Mouse (Mus musculus): ENCODE results near the gene Apoa2. TPM values are rescaled to one million over a fixed set of nuclear protein-coding genes. Genes with fewer than 3 reads are reported as not detected.

Apoa2 gene
- polyA plus RNA-seq, 1 experiment from 2014 or later: 1.9 TPM

GRCm38 (mm10) chr1:171199532-171199931 lies 25.3 kb upstream of the Apoa2 start:
- Histone ChIP-seq H3K9ac (ENCODE audit: low read length) (no peak overlapping the region), H3K36me3 (ENCODE audit: control insufficient read depth, insufficient read depth, low read length) (no peaks in the 10 kb centered on the region), H3K9me3 (ENCODE audit: control insufficient read depth, low read length) (no peaks in the 10 kb centered on the region), H3K27me3 (ENCODE audit: control insufficient read depth, insufficient read depth, low read length) (peaks cover 17% of the 10 kb centered on the region), H3K4me2 (ENCODE audit: low read depth, low read length, severe bottlenecking) (no peak overlapping the region), H3K4me3 (ENCODE audit: low read depth, low read length) (no peak overlapping the region), H3K27ac (ENCODE audit: low read depth, low read length) (no peak overlapping the region), H3K4me1 (replicated peaks; ENCODE audit: control insufficient read depth, insufficient read depth, low read length) (0 out of 2 replicates have a peak, but pooled peaks cover 4% of the 10 kb centered on the region)
- no peak for ATAC-seq (replicated peaks; ENCODE audit: low FRiP score)
- WGBS: 68% methylated on average over 1 of the region's 1 CpGs
- DNase-seq (ENCODE audit: low spot score): no peak

DNA sequence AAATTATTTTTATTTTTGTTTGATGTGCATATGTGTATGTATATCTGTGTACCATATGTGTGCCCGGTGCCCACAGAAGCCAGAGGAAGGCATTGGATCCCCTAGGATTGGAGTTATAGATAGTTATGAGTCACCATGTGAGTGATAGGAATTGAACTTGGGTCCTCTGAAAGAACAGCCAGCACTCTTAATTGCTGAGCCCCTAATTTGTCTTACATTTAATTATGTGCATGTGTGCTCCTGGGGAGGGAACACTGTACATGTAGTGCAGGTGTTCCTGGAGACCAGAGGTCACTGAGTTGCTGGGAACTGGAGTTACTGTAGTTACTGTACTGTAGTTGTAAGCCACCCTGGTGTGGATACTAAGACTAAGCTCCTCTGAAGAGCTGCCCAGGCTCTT lies 24.1 kb upstream of the Apoa2 start:
- Histone ChIP-seq H3K9me3 (ENCODE audit: control insufficient read depth, low read length) (no peaks in the 10 kb centered on the region), H3K27ac (ENCODE audit: low read depth, low read length) (no peak overlapping the region), H3K4me1 (replicated peaks; ENCODE audit: control insufficient read depth, insufficient read depth, low read length) (0 out of 2 replicates have a peak, but pooled peaks cover 3% of the 10 kb centered on the region), H3K36me3 (ENCODE audit: control insufficient read depth, insufficient read depth, low read length) (no peaks in the 10 kb centered on the region), H3K4me2 (ENCODE audit: low read depth, low read length, severe bottlenecking) (no peak overlapping the region), H3K4me3 (ENCODE audit: low read depth, low read length) (no peak overlapping the region), H3K27me3 (ENCODE audit: control insufficient read depth, insufficient read depth, low read length) (peaks cover 5% of the 10 kb centered on the region; the same call in 1 of the 2 replicates), H3K9ac (ENCODE audit: low read length) (no peak overlapping the region)
- DNase-seq (ENCODE audit: low spot score) (no peak), ATAC-seq (replicated peaks; ENCODE audit: low FRiP score) (no peak)
- 95% methylated on average over 1 of the region's 1 CpGs for WGBS

DNA sequence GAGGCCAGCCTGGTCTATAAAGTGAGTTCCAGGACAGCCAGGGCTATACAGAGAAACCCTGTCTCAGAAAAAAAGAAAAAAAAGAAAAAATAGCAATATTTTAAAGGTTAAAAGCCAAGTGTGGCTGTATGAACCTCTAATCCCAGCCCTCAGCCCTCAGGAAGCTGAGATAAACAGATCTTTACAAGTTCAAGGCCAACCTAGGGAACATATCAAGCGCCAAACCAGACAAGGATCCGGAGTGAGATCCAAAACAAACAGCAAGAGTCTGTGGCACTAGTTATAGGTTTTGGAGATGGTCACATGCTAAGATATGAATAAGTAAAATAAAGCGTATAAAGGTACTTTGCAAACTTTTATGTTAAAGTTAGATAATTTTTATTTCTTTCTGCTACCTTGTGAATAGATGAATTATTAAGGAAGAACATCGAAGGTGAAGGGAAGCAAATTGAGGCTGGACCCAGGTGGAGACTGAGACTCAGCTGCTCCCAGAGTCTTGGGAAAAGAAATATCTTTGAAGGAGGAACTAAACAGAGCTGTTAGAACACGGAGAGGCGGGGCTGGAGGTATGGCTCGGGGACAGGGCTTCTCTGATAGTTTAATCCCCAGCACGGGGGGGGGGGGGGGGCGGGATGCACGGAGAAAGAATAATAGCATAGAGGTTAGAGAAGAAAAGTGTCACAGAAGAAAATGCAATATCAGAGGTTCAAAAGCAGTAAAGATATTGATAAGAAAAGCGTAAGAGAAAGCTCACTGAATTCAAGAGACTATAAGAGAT lies 21.2 kb upstream of the Apoa2 start:
- DNase-seq (ENCODE audit: low spot score): no peak

GRCm38 (mm10) chr1:171204249-171204644 lies 20.6 kb upstream of the Apoa2 start:
- 70% methylated on average over 7 of the region's 7 CpGs for WGBS
- Histone ChIP-seq H3K4me2 (ENCODE audit: low read depth, low read length, severe bottlenecking) (no peak overlapping the region), H3K9ac (ENCODE audit: low read length) (no peak overlapping the region), H3K4me1 (replicated peaks; ENCODE audit: control insufficient read depth, insufficient read depth, low read length) (no peaks in the 10 kb centered on the region), H3K4me3 (ENCODE audit: low read depth, low read length) (no peak overlapping the region), H3K9me3 (ENCODE audit: control insufficient read depth, low read length) (no peaks in the 10 kb centered on the region), H3K27ac (ENCODE audit: low read depth, low read length) (no peak overlapping the region), H3K27me3 (ENCODE audit: control insufficient read depth, insufficient read depth, low read length) (no peaks in the 10 kb centered on the region), H3K36me3 (ENCODE audit: control insufficient read depth, insufficient read depth, low read length) (no peaks in the 10 kb centered on the region)
- DNase-seq (ENCODE audit: low spot score) (no peak), ATAC-seq (replicated peaks; ENCODE audit: low FRiP score) (no peak)

More for the DNA sequence above, 21.2 kb upstream of the Apoa2 start:
- no peak overlapping the region for H3K9ac ChIP-seq (ENCODE audit: low read length)
- no peaks in the 10 kb centered on the region for H3K27me3 ChIP-seq (ENCODE audit: control insufficient read depth, insufficient read depth, low read length)
- H3K9me3 ChIP-seq (ENCODE audit: control insufficient read depth, low read length): no peaks in the 10 kb centered on the region
- no peaks in the 10 kb centered on the region for H3K36me3 ChIP-seq (ENCODE audit: control insufficient read depth, insufficient read depth, low read length)
- WGBS: 60% methylated on average over 9 of the region's 11 CpGs
- no peak overlapping the region for H3K27ac ChIP-seq (ENCODE audit: low read depth, low read length)
- ATAC-seq (replicated peaks; ENCODE audit: low FRiP score): no peak
- H3K4me2 ChIP-seq (ENCODE audit: low read depth, low read length, severe bottlenecking): no peak overlapping the region
- no peaks in the 10 kb centered on the region for H3K4me1 ChIP-seq (replicated peaks; ENCODE audit: control insufficient read depth, insufficient read depth, low read length)
- no peak overlapping the region for H3K4me3 ChIP-seq (ENCODE audit: low read depth, low read length)

- H3K4me3 ChIP-seq (ENCODE audit: low read depth, low read length): no peak overlapping the region
- H3K4me2 ChIP-seq (ENCODE audit: low read depth, low read length, severe bottlenecking): no peak overlapping the region
- WGBS: 70% methylated on average over 6 of the region's 6 CpGs
- no peak overlapping the region for H3K27ac ChIP-seq (ENCODE audit: low read depth, low read length)
- no peaks in the 10 kb centered on the region for H3K36me3 ChIP-seq (ENCODE audit: control insufficient read depth, insufficient read depth, low read length)
- H3K9ac ChIP-seq (ENCODE audit: low read length): no peak overlapping the region
- H3K4me1 ChIP-seq (replicated peaks; ENCODE audit: control insufficient read depth, insufficient read depth, low read length): no peaks in the 10 kb centered on the region
- H3K27me3 ChIP-seq (ENCODE audit: control insufficient read depth, insufficient read depth, low read length): no peaks in the 10 kb centered on the region
- no peaks in the 10 kb centered on the region for H3K9me3 ChIP-seq (ENCODE audit: control insufficient read depth, low read length)
- ATAC-seq (replicated peaks; ENCODE audit: low FRiP score) (no peak), DNase-seq (ENCODE audit: low spot score) (no peak)
Measured at GRCm38 (mm10) chr1:171205704-171206493, 19.0 kb upstream of the Apoa2 start.

GRCm38 (mm10) chr1:171209409-171209808 lies 15.4 kb upstream of the Apoa2 start:
- Histone ChIP-seq H3K4me1 (replicated peaks; ENCODE audit: control insufficient read depth, insufficient read depth, low read length) (no peaks in the 10 kb centered on the region), H3K4me3 (ENCODE audit: low read depth, low read length) (no peak overlapping the region), H3K4me2 (ENCODE audit: low read depth, low read length, severe bottlenecking) (no peak overlapping the region), H3K9ac (ENCODE audit: low read length) (no peak overlapping the region), H3K27ac (ENCODE audit: low read depth, low read length) (no peak overlapping the region), H3K9me3 (ENCODE audit: control insufficient read depth, low read length) (no peaks in the 10 kb centered on the region), H3K27me3 (ENCODE audit: control insufficient read depth, insufficient read depth, low read length) (no peaks in the 10 kb centered on the region), H3K36me3 (ENCODE audit: control insufficient read depth, insufficient read depth, low read length) (no peaks in the 10 kb centered on the region)
- no peak for ATAC-seq (replicated peaks; ENCODE audit: low FRiP score)
- no peak for DNase-seq (ENCODE audit: low spot score)
- 19% methylated on average over 4 of the region's 4 CpGs for WGBS

GRCm38 (mm10) chr1:171212854-171213253 lies 12.0 kb upstream of the Apoa2 start:
- H3K27ac ChIP-seq (ENCODE audit: low read depth, low read length): no peak overlapping the region
- 63% methylated on average over 3 of the region's 3 CpGs for WGBS
- H3K4me1 ChIP-seq (replicated peaks; ENCODE audit: control insufficient read depth, insufficient read depth, low read length): no peaks in the 10 kb centered on the region
- ATAC-seq (replicated peaks; ENCODE audit: low FRiP score) (no peak), DNase-seq (ENCODE audit: low spot score) (no peak)
- no peak overlapping the region for H3K4me2 ChIP-seq (ENCODE audit: low read depth, low read length, severe bottlenecking)
- H3K4me3 ChIP-seq (ENCODE audit: low read depth, low read length): no peak overlapping the region
- no peaks in the 10 kb centered on the region for H3K36me3 ChIP-seq (ENCODE audit: control insufficient read depth, insufficient read depth, low read length)
- no peaks in the 10 kb centered on the region for H3K9me3 ChIP-seq (ENCODE audit: control insufficient read depth, low read length)
- no peaks in the 10 kb centered on the region for H3K27me3 ChIP-seq (ENCODE audit: control insufficient read depth, insufficient read depth, low read length)
- H3K9ac ChIP-seq (ENCODE audit: low read length): no peak overlapping the region

- no peak within 1 kb of the TSS for H3K27ac ChIP-seq (ENCODE audit: low read depth, low read length)
- DNase-seq (ENCODE audit: low spot score): no peak
- H3K9ac ChIP-seq (ENCODE audit: low read length): no peak within 1 kb of the TSS
- H3K27me3 ChIP-seq (ENCODE audit: control insufficient read depth, insufficient read depth, low read length): no peaks in the 10 kb centered on the region
- no peaks in the 10 kb centered on the region for H3K36me3 ChIP-seq (ENCODE audit: control insufficient read depth, insufficient read depth, low read length)
- H3K4me3 ChIP-seq (ENCODE audit: low read depth, low read length): no peak within 1 kb of the TSS
- no peak within 1 kb of the TSS for H3K4me2 ChIP-seq (ENCODE audit: low read depth, low read length, severe bottlenecking)
- H3K4me1 ChIP-seq (replicated peaks; ENCODE audit: control insufficient read depth, insufficient read depth, low read length): no peaks in the 10 kb centered on the region
- no peaks in the 10 kb centered on the region for H3K9me3 ChIP-seq (ENCODE audit: control insufficient read depth, low read length)
- WGBS: 71% methylated on average over 10 of the region's 10 CpGs
- no peak for ATAC-seq (replicated peaks; ENCODE audit: low FRiP score)
Measured at GRCm38 (mm10) chr1:171213801-171214496, 10.9 kb upstream of the Apoa2 start, which contains the start of gene Nr1i3. Nr1i3 (plus strand) TSS chr1:171213970.
